Mouse (Mus musculus) adrenal gland, postnatal 4 days (tissue): Measurements from ENCODE around the gene Zbtb11. TPM values are rescaled to one million over a fixed set of nuclear protein-coding genes. Genes with fewer than 3 reads are reported as not detected.
"Not testable (repeated sequence)": the region's sequence is repeated elsewhere in the genome, so short reads cannot be mapped to it uniquely, and the experiment has no call there.

Source experiments
- DNase-seq, 2 experiments: peaks; one replicate each; pipeline ENCODE4 v3.0.0; 2021 to 2022; ENCODE audit warnings: low spot score in 2 of 2, mixed read lengths in 2 of 2
- long read RNA-seq, 2 experiments: library from polyadenylated mRNA; stranded (forward); transcript quantifications; one replicate each; pipeline ENCODE4 v2.0.0; 2021
- total RNA-seq, 2 experiments: library from RNA; stranded (reverse); gene quantifications; 2 replicates each; pipeline ENCODE4 v1.2.3; 2021

Zbtb11 gene
- 10 to 100 TPM; 14.7 to 15.0 TPM for total RNA-seq
- long read RNA-seq, experiment 1, full-length matches to known transcripts, result 2 of 6 reads
- long read RNA-seq, experiment 1, partial matches to known transcripts, result 1 of 6 reads
- long read RNA-seq, experiment 1, other reads (novel, unspliced or antisense), result 3 of 6 reads
- long read RNA-seq, experiment 2, full-length matches to known transcripts, result 5 of 16 reads
- long read RNA-seq, experiment 2, partial matches to known transcripts, result 5 of 16 reads
- long read RNA-seq, experiment 2, other reads (novel, unspliced or antisense), result 6 of 16 reads

- DNase-seq, result peak; percentile 98 to 99
Observed at GRCm38 (mm10) chr16:55973431-55974255, at the start of gene Zbtb11. Gene Zbtb11 (plus strand): TSS chr16:55973883.

GRCm38 (mm10) chr16:55924010-55924409 lies 49.7 kb upstream of the Zbtb11 start:
- DNase-seq, result no peak

GRCm38 (mm10) chr16:55933681-55934343 lies 39.9 kb upstream of the Zbtb11 start:
- peak; percentile 13 to 21 for DNase-seq

GRCm38 (mm10) chr16:55934453-55935037 lies 39.1 kb upstream of the Zbtb11 start, which contains the start of gene Cep97:
Gene Cep97 (minus strand): TSS chr16:55934855.
- peak; percentile 48 to 73 for DNase-seq

- DNase-seq, result no peak
Observed at GRCm38 (mm10) chr16:55938761-55939160, 34.9 kb upstream of the Zbtb11 start.

- DNase-seq, result no peak
Observed at GRCm38 (mm10) chr16:55939703-55940102, 34.0 kb upstream of the Zbtb11 start.

GRCm38 (mm10) chr16:55940781-55941180 lies 32.9 kb upstream of the Zbtb11 start:
- no peak for DNase-seq

GRCm38 (mm10) chr16:55947266-55947665 lies 26.4 kb upstream of the Zbtb11 start:
- DNase-seq, result no peak

GRCm38 (mm10) chr16:55947876-55948410 lies 25.7 kb upstream of the Zbtb11 start:
- DNase-seq, result not testable (repeated sequence)

GRCm38 (mm10) chr16:55948963-55949362 lies 24.7 kb upstream of the Zbtb11 start:
- DNase-seq, result no peak

GRCm38 (mm10) chr16:55950462-55950861 lies 23.2 kb upstream of the Zbtb11 start:
- no peak for DNase-seq

GRCm38 (mm10) chr16:55950946-55951678 lies 22.6 kb upstream of the Zbtb11 start:
- peak in 1 of 2 experiments; percentile 48 for DNase-seq

GRCm38 (mm10) chr16:55951679-55952327 lies 21.9 kb upstream of the Zbtb11 start:
- no peak for DNase-seq

- no peak for DNase-seq
Observed at GRCm38 (mm10) chr16:55952771-55953170, 20.9 kb upstream of the Zbtb11 start.

- not testable (repeated sequence) for DNase-seq
Observed at GRCm38 (mm10) chr16:55954196-55954595, 19.5 kb upstream of the Zbtb11 start.

- not testable (repeated sequence) for DNase-seq
Observed at GRCm38 (mm10) chr16:55963068-55963467, 10.6 kb upstream of the Zbtb11 start.

- no peak for DNase-seq
Observed at GRCm38 (mm10) chr16:55964126-55964949, 9.3 kb upstream of the Zbtb11 start.

GRCm38 (mm10) chr16:55966212-55966871 lies 7.3 kb upstream of the Zbtb11 start, which contains the start of gene Rpl24:
Gene Rpl24 (plus strand): TSS chr16:55966275.
- DNase-seq, result peak; percentile 85 to 86
